Mouse (Mus musculus) brain, embryonic 18.5 days (tissue): ENCODE measurements at regions not wholly inside any gene's neighbourhood (a gene's known extent, or its start where the extent isn't known, plus 50 kb on each side); places are given as distances from the start of the nearest gene placed in this dataset.
"Not testable (repeated sequence)": the region's sequence is repeated elsewhere in the genome, so short reads cannot be mapped to it uniquely, and the experiment has no call there.

Experiments used
- DNase-seq: peaks from one replicate; pipeline ENCODE4 v3.0.0-alpha.2; 2012; ENCODE audit warnings: low read depth, low spot score

GRCm38 (mm10) chr16:20860606-20861005 lies 126.3 kb upstream of the Thpo start:
- DNase-seq = not testable (repeated sequence)

DNA sequence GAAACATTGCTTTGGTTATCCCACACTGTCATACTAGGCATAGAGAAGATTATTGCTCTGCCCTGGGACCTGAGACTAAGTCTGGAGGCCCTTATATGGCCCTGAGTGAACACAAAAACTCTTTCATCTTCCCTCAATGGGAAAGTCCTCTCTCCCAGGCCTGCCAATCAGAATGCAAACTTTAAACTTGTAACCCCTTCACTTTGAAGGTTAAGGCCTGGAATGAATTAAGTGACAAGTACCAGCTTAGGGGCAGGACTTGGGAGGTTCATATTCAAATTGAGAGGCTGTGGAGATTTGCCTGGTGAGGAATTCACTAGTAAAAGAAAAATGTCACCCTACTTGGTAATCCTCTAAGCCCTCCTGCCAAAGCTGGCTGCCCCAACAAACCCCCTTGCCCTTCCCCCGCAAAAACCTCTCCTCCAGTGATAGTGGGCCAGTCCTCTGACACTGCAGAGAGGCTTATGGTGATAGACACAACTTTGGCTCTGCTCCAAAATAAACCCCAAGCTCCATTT lies 120.4 kb upstream of the Thpo start:
- DNase-seq = no peak

DNA sequence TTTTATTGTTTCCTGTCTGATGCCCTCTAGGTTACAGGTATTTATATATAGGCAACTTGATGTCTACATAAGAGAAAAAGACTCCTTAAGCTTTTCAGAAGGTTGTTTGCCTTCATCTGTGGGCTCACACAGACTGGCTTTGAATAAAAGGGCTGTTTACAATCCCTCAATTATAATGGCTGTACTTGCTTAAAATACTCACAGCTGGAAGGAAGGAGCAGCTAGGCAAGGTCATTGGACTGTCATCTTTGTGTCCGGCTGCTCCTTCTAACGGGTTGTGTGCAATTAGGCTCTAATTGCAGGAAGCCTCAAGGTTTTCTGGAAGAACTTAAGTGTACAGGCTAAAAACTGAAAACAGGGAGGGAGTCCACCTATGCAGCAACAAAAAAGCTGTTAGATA lies 103.8 kb upstream of the Thpo start:
- no peak for DNase-seq

GRCm38 (mm10) chr16:20836866-20837265 lies 102.6 kb upstream of the Thpo start:
- no peak for DNase-seq

DNA sequence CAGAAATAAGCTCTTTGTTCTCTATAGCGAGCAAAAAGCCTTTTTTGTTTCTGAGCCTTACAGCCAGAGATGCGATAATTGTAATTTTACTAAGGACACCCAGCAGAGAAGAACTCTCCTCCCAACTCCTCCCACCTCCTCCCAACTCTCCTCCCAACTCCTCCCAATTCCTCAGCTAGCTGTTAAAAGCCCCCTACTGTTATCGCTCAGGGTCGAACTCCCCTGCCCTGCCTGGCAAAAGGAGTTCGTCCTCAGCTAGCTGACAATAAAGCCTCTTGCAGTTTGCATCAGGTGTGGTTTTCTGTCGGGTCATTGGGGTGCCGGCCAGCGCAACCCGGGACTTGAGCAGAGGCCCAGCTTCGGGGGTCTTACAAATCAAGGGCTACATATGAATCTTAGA lies 99.5 kb upstream of the Thpo start:
- not testable (repeated sequence) for DNase-seq

DNA sequence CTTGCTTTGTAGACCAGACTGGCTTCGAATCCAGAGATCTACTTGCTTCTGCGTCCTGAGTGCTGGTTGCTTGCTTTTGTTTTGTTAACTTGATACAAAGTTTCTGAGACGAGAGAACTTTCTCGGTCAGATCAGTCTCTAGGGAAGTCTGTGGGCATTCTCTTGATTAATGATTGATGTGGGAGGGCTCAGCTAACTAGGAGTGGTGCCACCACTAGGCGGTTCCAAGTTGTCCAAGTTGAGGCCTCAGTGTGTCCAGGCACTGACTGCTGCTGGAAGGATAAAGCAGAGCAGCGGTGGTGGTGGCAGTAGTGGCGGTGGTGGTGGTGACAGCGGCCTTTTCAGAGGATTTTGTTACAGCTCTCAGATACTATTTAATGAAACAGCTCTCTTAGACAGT lies 99.0 kb upstream of the Thpo start:
- no peak for DNase-seq

- DNase-seq = no peak
These were observed 95.6 kb upstream of the Thpo start for GRCm38 (mm10) chr16:20829732-20830435.

DNA sequence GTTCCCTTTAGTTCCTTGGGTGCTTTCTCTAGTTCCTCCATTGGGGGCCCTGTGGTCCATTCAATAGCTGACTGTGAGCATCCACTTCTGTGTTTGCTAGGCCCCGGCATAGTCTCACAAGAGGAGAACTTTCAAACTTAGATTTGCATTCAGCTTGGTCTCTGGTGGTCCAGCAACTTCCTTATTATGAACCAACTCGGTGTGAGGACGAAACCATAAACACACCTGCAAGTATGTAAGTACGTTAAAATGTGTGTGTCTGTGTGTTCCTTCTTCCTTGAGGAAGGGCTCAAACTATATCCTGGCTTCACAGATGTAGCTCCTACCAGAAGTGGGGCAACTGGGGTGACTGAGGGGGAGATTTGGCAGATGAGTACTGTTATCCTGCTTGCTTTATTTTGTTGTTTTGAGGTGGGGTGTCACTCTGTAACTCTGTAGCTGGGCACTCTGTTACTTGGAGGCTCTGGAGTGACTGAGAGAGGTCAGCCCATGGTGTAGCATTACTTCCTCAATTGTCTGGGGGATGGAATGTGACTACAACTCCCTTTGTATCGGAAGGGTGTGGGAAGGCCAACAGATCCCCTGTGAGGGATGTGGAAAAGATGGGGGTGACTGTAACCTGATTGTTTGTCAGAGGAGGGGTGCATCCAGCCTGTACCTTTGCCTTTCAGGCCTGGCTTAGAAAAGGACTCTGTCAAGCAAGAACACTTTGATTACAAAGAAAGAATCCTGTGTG lies 94.9 kb upstream of the Thpo start:
- DNase-seq = no peak

DNA sequence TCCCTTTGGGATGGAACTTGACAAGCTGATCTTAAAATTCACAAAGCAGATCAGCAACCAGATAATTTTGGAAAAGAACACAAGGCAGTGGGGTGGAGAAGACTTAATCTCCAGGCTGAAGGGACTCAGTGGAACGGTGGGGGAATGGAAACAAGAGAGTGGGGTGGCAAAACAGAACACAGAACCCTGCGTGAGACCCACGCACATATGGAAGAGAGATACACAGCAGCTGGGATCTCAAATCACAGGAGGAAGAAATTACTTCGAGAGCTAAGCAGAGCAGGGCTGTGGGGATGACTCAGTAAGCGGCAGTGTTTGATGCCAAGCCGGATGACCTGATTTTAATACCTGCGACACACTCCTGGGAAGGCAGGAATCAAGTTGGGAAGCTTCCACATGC lies 89.9 kb upstream of the Thpo start:
- DNase-seq = no peak

DNA sequence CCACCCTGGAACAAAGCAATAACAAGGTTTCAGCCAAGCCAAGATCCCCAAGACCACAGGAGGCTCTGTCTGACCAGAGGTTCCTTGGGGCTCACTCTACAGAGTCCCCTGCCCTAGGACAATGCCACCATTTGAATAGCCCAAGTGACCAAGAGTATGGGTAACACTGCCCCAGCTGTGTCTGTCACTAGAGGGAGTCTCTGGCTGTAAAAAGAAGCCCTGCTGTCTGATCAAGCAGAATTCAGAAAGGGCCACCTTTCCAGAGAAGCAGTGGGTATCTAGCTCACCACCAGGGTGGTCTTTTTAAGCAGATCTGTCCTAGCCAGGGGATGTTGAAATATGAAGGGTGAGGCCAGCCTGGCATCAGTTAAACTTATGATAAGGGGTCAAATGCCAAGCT lies 86.6 kb upstream of the Thpo start:
- DNase-seq = no peak

DNA sequence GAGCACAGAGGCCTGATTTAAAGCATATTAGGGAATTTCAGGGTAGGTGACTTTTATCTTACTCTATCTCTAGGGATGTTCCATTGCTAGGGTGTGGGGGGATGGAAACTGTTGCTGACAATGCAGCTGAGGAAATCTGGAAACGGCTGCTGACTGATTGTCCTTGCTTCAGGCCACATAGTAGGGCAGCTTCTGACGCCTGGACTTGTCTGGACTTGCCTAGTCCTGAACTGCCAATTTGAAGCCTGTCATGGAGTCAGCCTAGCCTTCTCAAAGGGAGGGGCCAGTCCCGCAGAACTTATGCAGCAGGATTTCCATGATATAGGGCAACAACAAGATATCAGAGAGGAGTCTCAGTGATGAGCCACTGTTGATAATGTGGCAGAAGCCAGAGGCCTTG lies 85.3 kb upstream of the Thpo start:
- DNase-seq = no peak

- DNase-seq = no peak
These were observed 84.4 kb upstream of the Thpo start for GRCm38 (mm10) chr16:20818711-20819189.

GRCm38 (mm10) chr16:20814976-20815375 lies 80.7 kb upstream of the Thpo start:
- DNase-seq = no peak

DNA sequence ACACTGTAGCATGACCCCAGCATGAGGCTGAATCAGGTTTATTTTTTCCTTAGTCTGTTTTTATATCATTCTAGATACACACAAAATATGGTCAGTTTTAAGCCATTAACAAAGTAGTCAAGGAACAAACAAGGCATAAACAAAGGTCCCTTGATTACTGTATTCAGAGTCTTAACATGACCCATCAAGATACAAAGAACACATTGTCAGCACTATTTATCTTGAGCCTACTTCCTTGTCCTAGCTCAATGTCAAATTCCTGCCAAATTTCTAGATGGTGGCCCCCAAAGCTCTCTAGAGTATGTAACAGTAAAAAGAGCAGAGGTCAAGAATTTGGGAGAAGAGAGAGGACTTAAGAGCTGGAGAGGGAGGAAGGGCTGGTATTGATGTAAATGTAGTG lies 79.9 kb upstream of the Thpo start:
- no peak for DNase-seq

DNA sequence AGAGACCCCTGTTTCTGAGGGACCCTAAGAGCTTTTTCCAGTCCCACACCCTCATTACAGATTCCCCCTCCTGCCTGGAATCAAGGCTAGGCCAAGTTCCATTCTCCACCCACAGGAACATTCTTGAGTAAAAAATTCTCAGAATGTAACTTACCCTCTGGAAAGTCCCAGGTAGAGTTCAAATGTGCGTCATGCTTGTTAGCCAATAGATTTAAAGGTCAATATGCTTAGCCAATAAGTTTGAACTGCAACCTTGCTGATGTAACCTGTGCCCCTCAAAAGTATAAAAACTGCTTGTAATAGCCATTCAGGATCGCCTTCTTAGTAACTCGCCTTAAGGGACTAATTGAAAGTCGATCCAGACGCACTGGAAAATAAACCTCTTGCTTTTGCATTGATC lies 77.7 kb upstream of the Thpo start:
- not testable (repeated sequence) for DNase-seq

- no peak for DNase-seq
These were observed 76.0 kb upstream of the Thpo start for GRCm38 (mm10) chr16:20810322-20810721.

- DNase-seq = no peak
These were observed 74.0 kb upstream of the Thpo start for GRCm38 (mm10) chr16:20808263-20808662.

DNA sequence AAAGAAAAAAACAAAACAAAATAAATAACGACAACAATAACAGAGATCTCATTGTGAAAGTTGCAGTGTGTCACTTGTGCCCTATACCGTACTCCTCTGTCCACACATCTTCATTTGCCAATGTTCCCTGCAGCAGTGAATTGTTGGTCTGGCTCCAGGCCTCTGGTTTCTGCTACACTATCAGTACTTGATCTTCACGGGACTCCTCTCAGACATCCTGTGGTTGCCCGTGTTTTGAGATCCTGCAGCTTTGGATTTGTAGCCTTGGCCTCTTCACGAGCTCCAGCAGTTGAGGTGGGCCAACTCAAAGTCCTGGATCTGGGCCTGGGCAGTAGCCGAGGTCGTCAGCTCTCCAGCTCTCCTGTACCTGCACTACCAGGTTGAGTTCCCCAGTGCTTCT lies 72.4 kb upstream of the Thpo start:
- DNase-seq = no peak

DNA sequence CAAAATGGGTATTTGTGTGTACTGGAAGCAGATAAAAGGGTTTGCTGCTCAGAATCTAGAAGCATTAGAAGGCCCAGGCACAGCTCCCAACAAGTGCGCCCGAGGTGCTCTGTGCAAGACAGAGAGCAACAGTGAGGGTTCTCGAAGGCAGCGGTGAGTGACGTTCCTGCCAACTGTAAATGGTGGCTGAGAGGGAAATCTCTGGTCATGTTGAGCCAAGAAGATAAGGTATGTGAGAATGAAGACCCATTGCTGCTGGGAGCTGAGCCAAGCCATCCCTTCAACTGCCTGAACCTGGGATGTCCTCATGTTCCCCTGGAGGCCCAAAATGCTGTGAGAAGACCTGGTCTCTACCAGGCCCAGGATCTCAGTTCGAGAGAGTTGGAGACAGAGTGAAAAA lies 71.5 kb upstream of the Thpo start:
- no peak for DNase-seq

- no peak for DNase-seq
These were observed 70.8 kb upstream of the Thpo start for GRCm38 (mm10) chr16:20805086-20805485.

DNA sequence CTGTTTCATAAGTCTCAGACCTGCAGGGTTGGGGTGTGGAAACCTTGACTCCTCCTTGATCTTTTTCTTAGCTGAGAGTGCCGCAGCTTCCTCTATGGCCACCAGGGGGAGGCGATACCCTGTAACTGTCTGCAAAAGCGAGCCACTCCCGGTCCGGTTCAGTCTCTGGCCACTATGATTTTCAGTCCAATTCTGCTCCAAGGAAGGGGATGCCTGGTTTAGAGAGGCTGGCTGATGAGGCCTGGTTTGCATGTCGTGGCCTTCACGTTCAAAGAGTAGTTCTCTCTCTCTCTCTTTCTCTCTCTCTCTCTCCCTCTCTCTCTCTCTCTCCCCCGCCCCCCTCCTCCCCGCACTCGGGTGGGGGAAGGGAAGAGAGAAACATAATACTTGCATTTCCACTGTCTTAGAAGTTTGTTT lies 70.3 kb upstream of the Thpo start:
- DNase-seq = peak; percentile 36

- no peak for DNase-seq
These were observed 69.1 kb upstream of the Thpo start for GRCm38 (mm10) chr16:20803278-20803930.
